Mouse (Mus musculus): Measurements from ENCODE around the gene Cacna2d1.
A peak's percentile ranks its signal among the peaks of the same experiment; 100 is the strongest.

Gene Cacna2d1

DNA sequence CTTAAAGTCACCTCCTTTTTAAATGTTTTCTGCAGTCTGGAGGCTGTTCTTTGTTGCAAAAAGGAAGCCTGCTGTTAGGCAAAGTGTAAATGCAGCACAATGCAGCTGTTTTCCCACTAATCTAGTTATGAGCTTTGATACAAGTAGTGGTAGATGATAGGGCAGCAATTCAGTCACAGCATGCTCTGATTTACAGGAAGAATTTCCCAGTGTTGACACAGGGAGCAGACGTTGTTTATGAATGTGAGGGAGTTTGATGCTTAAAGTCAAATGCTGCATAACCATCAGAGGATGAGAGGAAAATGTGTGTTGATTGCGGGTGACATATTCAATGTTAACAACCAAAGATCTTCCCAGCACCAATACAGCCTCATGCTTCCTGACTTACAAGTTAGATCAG, 342.6 kb downstream of the Cacna2d1 start:
- DNase-seq (ENCODE audit: low spot score in 2 of 2) = no peak

DNA sequence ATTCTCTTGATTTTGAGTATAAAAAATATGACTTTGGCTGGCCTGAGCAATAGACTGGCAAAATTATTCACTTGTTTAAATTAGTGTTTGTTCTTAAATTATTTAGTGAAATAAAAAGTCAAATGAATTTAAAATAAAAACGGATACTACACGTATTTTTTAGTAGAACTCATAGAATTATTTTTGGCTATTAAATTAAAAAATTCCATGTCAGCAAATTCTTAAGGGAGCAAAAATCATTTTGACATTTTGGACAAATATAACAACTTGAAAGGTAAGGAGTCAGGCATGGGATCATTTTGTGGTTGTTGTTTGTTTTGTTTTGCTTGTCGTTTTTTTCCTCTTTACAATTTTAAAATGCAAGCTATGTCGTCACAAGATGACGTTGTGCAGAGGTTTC, 346.7 kb downstream of the Cacna2d1 start:
- DNase-seq (ENCODE audit: low spot score in 2 of 2) = no peak

DNA sequence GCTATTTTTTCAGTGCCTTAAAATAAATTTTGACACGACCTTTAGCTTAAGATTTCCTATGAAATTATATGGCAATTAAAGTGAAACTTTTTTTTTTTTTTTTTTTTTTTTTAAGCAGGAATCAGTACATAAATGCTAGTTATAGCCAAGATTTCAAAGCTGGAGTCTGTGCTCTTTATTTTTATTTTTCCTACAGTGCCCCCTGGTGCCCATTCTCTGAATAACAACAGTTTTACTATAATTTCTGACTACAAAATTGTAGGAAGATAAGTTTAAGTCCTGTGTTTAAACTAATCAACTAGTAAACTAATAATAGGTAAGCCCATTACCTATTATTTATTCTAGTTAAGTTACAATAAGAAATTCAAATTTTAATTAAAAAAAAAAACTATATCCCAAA, 358.7 kb downstream of the Cacna2d1 start:
- no peak for DNase-seq (ENCODE audit: low spot score in 2 of 2)

DNA sequence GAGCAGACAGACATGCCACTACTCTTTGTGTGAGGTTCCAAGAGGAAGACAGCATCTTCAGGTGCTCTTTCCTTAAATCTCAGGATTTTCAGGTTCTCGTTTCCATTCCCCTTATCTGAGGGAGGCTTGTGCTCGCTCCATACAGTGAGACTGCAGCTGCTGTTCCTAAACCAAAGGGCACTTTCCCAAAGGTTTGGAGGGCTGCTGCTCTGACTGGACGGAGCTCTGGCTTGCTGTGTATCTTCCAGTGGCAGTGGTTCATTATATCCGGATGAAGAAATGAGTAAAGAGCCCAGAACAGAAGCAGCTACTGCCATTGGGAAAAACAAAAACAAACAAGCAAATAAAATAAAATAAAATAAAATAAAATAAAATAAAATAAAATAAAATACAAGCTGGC, 359.3 kb downstream of the Cacna2d1 start:
- DNase-seq (ENCODE audit: low spot score in 2 of 2) = no peak

DNA sequence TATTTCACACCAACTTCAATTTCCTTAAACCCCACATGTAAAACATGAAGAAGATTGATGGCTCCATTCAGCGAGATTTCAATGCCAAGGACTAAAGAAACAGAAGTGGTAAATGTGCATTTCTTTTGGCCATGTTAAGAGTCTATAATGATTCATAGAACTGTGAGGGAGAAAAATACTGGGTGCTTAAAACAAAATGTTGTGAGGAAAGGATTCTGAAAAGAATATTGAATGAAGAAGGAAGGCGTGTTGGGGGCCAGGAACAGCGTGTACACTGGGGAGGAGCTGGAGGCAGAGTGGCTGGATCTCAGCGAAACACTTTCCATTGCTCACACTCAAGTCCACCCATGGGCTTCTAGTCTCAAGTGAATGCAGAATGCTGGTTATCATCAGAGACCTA, 360.2 kb downstream of the Cacna2d1 start:
- DNase-seq (ENCODE audit: low spot score in 2 of 2) = no peak

DNA sequence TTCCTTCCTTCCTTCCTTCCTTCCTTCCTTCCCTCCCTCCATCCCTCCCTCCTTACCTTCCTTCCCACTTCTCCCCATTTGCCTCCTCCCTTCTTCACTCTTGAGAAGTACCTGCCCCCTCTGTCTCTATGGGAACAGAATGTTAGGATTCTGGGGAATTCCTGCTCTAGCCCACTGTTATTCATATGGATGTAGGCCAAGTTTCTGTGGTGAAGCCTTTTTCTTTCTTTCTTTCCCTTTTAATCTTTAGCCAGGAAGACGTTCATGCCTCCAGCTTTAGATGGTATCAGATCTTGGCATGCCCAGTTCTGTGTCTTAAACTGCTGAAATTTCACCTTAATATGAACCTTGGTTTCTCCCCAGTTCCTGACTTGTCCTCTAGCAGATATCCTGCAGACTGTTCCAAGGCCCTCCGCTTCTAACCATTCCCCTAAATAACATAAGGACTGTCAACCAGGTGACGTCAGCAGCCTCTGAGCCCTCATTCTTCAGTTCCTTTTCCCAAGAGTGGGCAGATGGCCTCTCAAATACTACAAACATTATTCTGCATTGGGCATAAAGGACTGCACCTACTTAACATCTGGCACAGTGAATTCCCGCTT, 362.8 kb downstream of the Cacna2d1 start:
- DNase-seq (ENCODE audit: low spot score in 2 of 2) = no peak

DNA sequence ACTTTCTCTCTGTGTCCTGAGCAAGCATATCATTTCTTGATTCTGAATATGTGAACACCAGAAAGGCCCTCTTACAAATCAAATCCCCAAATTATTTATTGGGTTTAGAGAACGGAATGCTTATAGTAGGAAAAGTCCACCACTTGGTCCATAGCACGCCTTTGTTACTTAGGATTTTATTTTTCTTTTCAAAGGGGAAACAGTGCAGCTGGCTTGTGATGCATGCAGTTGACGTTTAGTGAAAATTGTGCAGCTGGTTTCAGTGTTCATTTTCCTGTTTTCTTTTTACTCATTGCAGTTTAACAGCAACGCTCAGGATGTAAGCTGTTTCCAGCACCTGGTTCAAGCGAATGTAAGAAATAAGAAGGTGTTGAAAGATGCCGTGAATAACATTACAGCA, 365.1 kb downstream of the Cacna2d1 start:
- DNase-seq (ENCODE audit: low spot score in 2 of 2) = no peak

DNA sequence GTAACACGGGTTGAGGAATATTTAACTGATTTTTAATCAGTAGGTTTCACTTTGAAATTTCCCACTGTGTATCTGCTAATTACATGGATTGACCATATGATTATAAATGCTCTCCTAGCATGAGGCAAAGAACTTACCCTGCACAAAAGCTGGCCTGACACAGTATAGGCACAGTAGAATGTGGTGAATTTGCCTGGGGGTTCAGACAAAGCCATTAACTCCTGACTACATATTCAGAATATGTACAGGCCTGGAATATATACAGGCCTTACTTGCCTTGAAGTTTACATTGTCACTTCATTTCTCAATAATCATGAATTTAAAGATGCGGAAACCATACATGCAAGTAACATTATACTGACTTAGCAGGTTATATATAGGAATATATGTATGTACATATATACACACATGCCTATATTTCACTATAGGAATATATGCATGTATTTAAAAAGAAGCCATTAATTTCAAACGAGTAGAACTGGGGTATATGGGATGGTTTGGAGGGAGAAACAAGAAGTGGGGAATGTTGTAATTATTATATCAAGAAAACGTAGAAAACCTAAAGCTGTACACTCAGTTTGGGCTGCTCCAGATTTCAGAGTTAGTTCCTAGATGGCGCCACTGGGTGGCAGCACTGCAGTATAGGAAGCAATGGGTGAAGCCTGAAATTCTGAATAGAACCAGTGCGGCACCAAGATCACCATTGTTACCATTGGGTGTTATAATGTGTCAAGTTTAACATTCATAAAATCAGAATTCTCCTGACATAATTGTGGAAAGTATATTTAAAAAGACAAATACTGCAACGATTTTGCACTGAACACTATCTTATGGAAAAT, 374.9 kb downstream of the Cacna2d1 start:
- peak; percentile 27 to 66 for DNase-seq (ENCODE audit: low spot score in 2 of 2)

DNA sequence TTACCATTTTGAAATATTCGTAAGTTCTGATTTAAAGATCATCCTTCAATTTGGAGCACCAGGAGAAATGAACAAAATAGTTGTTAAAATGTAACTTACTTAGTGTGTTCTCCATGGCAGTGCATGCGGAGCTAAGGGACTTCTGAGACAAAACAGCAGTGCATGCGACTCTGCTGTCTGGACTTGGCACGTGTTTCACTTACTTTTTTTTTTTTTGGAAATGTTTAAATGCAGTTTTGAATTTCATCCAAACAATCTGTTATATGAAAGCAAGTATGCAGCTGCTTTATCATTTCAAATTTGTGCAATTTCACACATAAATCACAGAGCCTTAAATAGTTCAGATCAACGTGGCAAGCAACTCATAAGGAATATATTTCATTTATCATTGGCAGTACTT, 379.8 kb downstream of the Cacna2d1 start:
- DNase-seq (ENCODE audit: low spot score in 2 of 2) = no peak

DNA sequence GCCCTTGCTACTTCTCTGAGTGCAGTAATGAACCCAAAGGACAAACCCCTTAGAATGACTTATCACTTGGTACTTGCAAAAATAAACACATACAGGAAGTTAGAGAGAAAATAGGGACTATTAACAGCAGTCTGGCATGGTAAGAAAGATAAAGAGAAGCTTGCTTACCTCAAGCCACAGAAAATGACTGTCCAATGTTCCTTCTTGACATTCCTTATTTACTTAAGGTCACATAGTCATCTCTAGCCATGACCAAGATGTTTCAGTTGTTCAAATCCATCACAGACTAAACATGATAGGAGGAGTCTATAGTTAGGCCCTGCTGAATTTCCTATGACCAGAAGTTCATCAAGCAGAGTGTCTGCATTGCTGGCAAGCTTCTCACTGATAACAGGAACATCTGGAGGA, 381.5 kb downstream of the Cacna2d1 start:
- DNase-seq (ENCODE audit: low spot score in 2 of 2) = no peak

DNA sequence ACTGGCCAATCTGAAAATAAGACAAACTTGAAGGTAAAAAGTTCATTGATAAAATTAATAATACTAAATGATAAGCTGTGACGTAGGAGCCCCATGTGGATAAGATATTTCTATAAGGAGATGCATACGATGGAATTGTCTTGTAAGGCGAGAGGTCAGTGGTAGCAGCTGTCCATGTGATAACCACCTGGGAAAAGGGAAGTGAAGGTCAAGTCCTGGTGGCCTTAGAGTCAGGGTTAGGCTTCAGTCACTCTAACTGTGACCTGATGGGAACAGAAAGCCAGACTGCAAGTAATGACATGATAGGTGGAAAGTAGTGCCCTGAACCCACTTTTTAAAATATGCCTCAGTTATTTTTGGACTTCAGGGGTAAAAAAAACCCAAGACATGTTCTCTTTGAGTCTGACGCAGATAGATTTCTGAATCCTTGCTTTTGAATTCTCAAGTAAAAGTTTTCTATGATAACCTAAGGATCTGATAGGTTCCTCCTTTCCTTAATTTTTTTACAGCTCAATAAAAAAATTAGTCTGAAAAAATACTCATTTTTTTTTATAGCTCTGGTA, 383.3 kb downstream of the Cacna2d1 start:
- no peak for DNase-seq (ENCODE audit: low spot score in 2 of 2)

DNA sequence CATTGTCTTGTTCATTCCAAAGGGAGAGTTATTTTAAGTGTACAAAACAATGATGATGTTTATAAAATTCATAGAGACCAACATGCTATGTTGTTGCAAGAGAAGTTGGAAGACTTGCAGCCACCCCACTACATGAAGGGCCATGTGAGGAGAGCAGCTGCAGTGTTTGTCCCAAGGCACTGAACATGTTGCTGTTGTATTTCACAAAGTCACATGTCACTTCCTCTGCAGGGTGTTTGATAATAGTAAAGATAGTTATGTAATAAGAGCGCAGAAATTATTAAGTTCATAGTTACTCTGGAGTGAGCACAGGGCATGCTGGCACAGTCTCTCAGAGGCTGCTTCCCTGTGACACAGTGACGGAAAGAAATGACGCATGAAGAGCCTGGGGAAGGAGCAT, 392.1 kb downstream of the Cacna2d1 start:
- no peak for DNase-seq (ENCODE audit: low spot score in 2 of 2)

DNA sequence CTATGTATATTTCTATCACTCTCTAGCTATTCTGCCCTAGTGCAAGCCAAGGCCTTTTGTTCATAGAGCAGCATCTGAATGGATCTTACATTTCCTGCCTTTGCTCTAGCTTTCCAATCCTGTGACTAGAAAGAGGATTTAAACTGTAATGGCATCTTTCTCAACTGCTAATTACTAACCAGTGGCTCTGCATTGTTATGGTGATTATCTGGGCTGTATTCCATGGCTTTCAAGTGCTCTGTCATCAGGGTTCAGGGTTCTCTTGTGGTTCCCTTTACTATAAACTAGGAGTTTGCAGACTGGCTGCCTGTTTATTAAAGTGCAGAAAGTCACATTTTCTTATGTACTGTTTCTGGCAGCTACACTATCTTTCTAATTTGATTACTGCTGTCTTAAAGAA, 410.9 kb downstream of the Cacna2d1 start:
- no peak for DNase-seq (ENCODE audit: low spot score in 2 of 2)

DNA sequence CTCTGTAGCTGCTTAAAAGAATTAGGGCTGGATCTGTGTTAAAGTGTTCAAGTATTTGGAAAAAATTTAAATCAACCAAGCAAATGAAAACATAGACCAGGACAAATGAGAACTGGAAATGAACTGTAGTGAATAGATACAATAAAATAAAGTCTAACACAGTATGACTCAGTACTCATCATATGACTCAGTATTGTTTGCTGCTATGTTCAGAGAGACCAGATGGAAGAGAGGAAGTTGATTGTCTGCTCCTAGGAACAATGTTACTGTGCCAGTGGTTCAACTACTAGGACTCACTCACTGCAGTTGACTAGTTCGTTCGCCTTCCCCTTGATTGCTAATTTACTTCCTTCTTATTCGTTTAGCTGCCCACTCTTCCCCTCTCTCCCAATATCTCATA, 421.3 kb downstream of the Cacna2d1 start:
- DNase-seq (ENCODE audit: low spot score in 2 of 2) = no peak

DNA sequence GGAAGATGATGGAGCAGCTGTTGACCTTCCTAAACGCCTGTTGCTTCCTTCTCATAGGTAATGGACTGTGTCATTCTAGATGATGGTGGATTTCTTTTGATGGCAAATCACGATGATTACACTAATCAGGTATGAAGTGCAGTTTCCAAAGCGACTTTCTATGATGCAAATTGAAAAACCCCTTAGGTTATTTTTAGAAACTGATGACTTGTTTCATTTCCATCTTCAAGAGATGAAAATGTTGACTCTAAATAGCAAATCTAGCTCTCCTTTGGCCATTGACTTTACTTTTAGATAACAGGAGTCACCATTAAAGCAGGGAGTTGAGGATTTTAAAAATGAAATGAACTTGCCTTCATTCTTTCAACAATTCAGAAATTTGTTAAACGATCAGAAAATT, 423.2 kb downstream of the Cacna2d1 start:
- DNase-seq (ENCODE audit: low spot score in 2 of 2) = no peak

DNA sequence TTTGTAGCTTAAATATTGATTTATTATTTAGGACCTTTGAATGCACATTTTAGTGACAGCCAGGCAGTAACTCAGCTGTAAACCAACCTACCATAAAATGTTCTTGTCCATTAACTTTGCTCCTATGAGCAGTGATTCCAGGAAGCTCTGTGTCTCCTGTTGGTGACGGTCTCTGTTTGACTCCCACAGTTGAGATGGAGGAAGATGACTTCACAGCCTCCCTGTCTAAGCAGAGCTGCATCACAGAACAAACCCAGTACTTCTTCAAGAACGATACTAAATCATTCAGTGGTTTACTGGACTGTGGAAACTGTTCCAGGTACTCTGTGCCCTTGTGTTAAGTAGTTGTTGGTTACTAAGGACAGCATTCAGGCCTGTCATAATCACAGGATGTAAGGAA, 427.6 kb downstream of the Cacna2d1 start:
- no peak for DNase-seq (ENCODE audit: low spot score in 2 of 2)

DNA sequence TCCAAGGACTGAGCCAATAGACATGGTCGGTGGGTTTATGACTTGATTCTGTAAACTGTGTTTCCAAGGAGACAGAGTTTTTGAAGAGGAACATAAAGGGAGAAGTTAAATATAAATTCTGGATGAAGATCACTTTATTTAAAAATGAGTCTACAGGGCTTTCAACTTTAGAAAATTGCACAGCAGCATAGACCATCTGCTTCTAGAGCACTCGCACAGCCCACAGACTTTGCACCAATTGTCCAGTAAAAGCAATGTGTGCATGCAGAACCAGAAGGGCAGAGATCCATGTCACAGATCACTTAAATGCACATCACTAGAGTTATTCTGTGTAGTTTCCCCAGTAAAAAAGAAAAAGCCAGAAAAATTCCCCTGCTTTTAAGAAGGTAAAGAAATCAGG, 428.7 kb downstream of the Cacna2d1 start:
- no peak for DNase-seq (ENCODE audit: low spot score in 2 of 2)

DNA sequence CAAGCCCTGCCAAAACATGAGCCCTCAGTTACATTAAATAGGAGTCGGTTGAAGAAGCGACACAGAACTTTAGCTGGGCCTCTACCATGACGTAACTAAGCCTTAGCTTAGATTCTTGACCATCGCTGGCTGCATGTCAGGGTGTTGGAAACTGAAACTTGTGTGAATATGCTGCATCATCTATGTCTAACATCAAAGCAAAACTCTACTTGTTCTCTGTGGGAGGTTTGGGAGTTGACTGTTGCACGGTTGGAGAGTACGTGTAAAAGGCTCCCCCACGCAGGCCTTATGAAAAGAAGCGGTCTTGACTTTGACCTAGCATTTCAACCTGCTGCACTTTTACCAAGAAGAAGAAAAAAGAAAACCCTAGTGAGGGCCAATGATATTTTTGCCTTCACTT, 436.2 kb downstream of the Cacna2d1 start:
- no peak for DNase-seq (ENCODE audit: low spot score in 2 of 2)

DNA sequence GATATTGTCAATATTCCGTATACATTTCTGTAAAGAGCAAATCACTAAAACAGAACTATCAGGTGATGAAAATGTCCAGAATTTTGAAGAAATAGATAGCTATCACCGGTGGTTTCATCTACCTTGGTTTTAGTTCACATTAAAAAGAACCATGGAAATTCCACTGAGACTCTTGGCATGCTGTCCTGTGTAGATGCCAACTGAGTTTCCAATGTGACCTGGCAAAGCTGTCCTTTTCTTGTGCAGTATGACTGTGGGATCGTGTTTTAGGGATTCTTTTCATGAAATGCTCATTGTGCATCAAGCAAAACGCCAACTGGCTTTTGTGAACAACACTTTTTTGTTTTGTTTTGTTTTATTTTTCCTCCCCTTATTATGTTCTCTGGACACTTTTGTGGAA, 439.5 kb downstream of the Cacna2d1 start:
- no peak for DNase-seq (ENCODE audit: low spot score in 2 of 2)

DNA sequence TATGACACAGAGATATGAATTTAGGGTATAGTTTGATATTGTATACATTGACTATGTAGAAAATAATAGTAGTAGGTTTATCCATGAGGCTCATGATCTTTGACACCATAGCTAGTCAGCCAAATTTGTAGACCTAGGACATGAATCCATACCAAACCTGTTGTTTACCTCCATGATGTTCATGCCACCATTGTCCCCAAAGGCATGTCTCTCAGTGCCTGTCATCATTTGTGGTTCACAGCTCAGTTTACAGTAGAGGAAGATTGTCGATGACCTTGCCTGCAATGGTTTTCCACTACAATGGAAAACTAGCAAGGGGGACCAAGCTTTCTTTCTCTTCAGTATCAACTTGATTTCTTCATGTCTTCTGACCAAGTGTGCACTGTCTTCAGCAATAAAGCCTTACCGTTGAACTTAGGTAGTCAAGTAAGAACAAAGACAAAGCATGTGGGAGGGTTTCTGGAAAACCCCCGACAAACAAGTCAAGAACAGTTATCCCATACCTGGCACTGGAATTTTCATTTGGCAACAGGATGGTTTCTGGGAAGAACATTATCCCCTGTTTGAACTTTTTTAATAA, 441.9 kb downstream of the Cacna2d1 start:
- no peak for DNase-seq (ENCODE audit: low spot score in 2 of 2)

DNA sequence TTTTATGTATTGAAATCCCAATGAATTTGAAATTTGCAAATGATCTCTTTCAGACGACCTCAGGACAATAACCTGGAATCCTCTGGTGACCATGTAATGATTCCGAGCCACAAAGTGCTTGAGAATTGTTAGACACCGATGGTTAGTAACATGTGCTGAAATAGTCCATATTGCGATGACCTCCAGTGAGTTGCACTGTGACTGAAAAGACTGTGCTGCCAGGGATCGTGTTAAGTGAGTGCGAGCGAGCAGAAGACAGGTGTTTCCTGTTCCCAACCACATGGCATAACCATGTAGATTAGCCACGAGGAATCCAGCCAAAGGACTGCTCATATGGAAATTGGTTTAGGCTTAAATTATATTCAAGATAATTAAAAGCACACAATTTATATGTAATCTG, 475.5 kb downstream of the Cacna2d1 start:
- no peak for DNase-seq (ENCODE audit: low spot score in 2 of 2)

DNA sequence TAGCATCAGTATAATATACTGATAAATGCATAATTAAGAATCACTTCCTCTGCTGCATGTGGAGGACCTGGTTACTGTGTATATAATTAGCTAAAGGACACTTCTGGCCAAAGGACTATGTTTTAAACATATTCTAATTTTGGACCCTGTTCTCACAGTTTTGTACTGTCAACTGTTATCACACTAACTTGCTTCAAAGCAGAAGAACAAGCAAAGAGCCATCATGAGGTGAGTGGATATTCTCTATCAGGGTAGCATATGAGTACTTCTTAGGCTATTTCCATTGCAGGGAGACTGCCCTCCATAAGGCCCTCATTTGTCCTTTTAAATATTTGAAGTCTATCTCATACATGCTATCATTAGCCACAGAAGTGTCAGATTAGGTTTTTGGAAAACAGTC, 480.2 kb downstream of the Cacna2d1 start:
- no peak for DNase-seq (ENCODE audit: low spot score in 2 of 2)

DNA sequence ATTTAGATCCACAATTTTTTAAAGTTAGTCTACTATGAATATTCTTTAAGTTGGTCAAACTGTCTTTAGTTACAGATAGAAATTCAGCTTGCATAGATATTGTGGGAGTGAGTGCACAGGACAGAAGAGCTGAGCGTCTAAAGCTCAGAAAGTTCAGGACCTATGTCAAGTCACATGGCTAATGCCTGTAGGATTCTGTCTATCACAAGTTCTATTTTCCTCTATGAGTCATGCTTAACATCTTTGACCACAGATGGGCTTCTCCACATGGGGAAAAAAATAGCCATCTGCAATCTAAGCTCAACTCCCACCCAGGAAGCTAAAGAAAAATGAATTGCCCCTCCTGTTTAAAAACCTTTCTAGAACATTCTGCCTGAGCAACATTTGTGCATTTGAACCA, 483.5 kb downstream of the Cacna2d1 start:
- no peak for DNase-seq (ENCODE audit: low spot score in 2 of 2)

All from spleen, postnatal 4 days (tissue).